Mouse (Mus musculus) kidney, embryonic 16.5 days (tissue): ENCODE measurements around the gene Slc27a3. TPM values are rescaled to one million over a fixed set of nuclear protein-coding genes. Genes with fewer than 3 reads are reported as not detected.

ENCODE experiments used
- ATAC-seq: fragments of 200-750 bp; cut with Nextera tagmentation; 2 replicates; pipeline ENCODE4 v1.8.0; 2017; ENCODE audit warnings: moderate TSS enrichment; ENCODE audit not compliant: low FRiP score, low TSS enrichment
- H3K27ac ChIP-seq: fragments of 300-500 bp; sonication (generic); 2 replicates; pipeline ENCODE4 v1.5.1; 2014; ENCODE audit warnings: low read length
- H3K27me3 ChIP-seq: fragments of 300-500 bp; sonication (generic); 2 replicates; pipeline ENCODE4 v1.6.1; 2014; ENCODE audit warnings: low read length, control low read depth, mixed read lengths; ENCODE audit not compliant: insufficient read depth
- H3K36me3 ChIP-seq: fragments of 300-500 bp; sonication (generic); 2 replicates; pipeline ENCODE4 v1.6.1; 2014; ENCODE audit warnings: low read length, control low read depth, mixed read lengths; ENCODE audit not compliant: insufficient read depth
- H3K4me1 ChIP-seq: fragments of 300-500 bp; sonication (generic); 2 replicates; pipeline ENCODE4 v1.6.1; 2014; ENCODE audit warnings: low read length, control low read depth, mixed read lengths; ENCODE audit not compliant: insufficient read depth
- H3K4me2 ChIP-seq: fragments of 300-500 bp; sonication (generic); replicated peaks from 2 replicates; pipeline ENCODE4 v1.6.1; 2014; ENCODE audit warnings: low read depth, low read length
- H3K4me3 ChIP-seq: fragments of 300-500 bp; sonication (generic); 2 replicates; pipeline ENCODE4 v1.5.1; 2014; ENCODE audit warnings: mild to moderate bottlenecking, low read length
- H3K9ac ChIP-seq: fragments of 300-500 bp; sonication (generic); replicated peaks from 2 replicates; pipeline ENCODE4 v1.6.1; 2014; ENCODE audit warnings: low read length
- H3K9me3 ChIP-seq: fragments of 300-500 bp; sonication (generic); 2 replicates; pipeline ENCODE4 v1.6.1; 2016; ENCODE audit warnings: low read length, control low read depth
- WGBS: fragments of 180-500 bp; shearing (Covaris S2); extraction: QIAGEN DNeasy Blood & Tissue Kit; methylation state at CpG from one replicate; pipeline ENCODE4 v1.1.7; 2014; 5-methylcytosine and 5-hydroxymethylcytosine counted together
- polyA plus RNA-seq: library from polyadenylated mRNA; unstranded; fragments of >200 nt; fragmentation: Nextera tagmentation; extraction: Ambion mirVana; gene quantifications from 2 replicates; pipeline ENCODE4 v1.2.1, GENCODE M21; 2015

The Slc27a3 gene
- polyA plus RNA-seq, 1 experiment from 2014 or later = 18.3 TPM

DNA sequence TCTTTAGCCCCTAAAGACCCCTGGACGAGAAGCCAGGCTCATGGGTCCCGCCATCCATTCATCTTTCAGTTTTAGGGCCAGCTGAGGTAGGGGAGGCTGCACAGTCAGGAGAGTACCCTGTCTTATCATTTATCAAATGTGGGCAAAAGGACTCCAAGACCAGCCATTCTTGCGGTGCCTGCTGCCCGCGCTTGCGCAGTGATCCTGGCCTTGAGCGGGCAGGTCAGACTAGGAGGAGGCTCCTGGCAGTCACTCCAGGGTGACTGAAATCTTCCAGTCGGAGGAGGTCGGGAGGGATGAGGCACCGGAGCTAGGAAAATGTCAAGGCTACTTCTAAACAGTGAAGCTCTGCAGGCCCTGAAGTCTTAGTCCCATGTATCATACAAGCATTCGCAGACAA is 8.0 kb downstream of the Slc27a3 start:
- Histone ChIP-seq H3K27me3 (no peaks in the 10 kb centered on the region), H3K36me3 (0 out of 2 replicates have a peak, but pooled peaks cover 5% of the 10 kb centered on the region), H3K4me3 (no peak overlapping the region), H3K27ac (no peak overlapping the region), H3K4me1 (peaks cover 7% of the 10 kb centered on the region; the same call in 1 of the 2 replicates), H3K4me2 (no peak overlapping the region), H3K9ac (no peak overlapping the region), H3K9me3 (no peaks in the 10 kb centered on the region)
- 69% methylated on average over 11 of the region's 11 CpGs for WGBS
- no peak for ATAC-seq

DNA sequence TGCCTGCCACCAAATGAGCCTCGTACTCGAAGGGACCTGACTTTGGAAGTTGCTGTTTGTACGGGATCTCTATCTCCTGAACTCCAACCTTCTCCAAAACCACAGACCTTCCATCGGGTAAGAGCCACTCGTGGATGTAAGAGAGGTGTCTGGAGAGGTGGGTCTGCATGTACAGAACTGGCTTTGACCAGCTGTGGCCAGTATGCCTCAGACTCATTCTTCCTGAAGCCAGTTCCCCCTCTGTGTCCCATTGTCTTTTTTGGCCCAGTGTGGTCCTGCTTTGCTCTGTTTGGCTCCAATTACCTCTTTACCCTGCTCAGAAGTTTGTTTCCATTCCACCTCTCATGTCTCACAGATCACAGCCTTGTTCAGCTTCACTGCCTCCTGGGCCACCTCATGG is 11.2 kb downstream of the Slc27a3 start:
- Histone ChIP-seq H3K4me3 (no peak overlapping the region), H3K9ac (no peak overlapping the region), H3K36me3 (no peaks in the 10 kb centered on the region), H3K27ac (no peak overlapping the region), H3K27me3 (no peaks in the 10 kb centered on the region), H3K4me2 (no peak overlapping the region), H3K4me1 (0 out of 2 replicates have a peak, but pooled peaks cover 3% of the 10 kb centered on the region), H3K9me3 (no peaks in the 10 kb centered on the region)
- 80% methylated on average over 5 of the region's 5 CpGs for WGBS
- peak; percentile 29; the same call in 1 of the 2 replicates for ATAC-seq

DNA sequence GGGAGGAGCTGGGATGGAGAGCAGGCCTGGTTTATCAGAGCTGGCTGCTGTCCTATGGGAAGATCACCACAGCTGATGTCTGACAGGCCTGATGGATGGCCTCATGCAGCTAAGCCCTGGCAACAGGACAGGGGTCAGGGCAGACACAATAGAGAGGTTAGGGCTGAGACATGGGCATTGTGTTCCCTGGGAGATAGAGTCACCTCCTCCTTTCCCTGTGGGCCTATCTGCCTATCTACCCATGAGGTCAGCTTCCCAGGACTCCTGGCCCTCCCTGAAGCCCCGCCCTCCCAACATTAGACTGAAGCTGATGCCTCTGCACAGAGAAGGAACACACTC is 13.5 kb downstream of the Slc27a3 start:
- Histone ChIP-seq H3K27me3 (no peaks in the 10 kb centered on the region), H3K4me2 (no peak overlapping the region), H3K9ac (no peak overlapping the region), H3K4me1 (0 out of 2 replicates have a peak, but pooled peaks cover 3% of the 10 kb centered on the region), H3K9me3 (no peaks in the 10 kb centered on the region), H3K27ac (no peak overlapping the region), H3K36me3 (no peaks in the 10 kb centered on the region), H3K4me3 (no peak overlapping the region)
- 75% methylated on average over 1 of the region's 1 CpGs for WGBS
- no peak for ATAC-seq

DNA sequence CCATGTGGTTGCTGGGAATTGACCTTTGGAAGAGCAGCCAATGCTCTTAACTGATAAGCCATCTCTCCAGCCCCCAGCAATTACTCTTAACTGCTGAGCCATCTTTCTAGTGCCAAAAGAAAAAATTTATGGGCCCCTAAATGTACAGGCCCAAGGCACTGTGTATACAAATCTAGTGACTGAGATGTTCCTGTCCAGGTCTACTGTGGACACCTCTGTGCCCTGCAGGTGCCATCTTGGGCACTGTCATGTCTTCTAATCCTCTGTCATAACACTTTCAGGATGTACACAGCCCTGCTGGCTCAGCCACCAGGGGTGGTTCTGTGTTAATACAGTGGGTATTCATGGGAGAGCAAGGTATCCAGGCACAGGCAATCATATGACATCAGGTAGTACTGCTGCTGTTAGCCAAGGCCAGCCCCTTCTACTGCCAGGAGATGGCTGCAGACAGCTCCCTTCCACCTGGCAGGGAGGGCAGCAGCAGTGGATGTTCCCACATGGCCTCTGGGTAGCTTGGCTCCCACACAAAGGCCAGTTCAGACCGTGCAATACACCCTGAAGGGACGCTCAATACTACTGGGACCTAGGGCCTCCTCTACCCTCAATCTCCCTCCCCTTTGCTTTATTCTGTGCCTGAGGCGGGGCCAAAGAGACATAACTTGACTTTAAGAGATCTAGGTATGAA is 14.0 kb downstream of the Slc27a3 start:
- Histone ChIP-seq H3K4me3 (no peak overlapping the region), H3K27me3 (no peaks in the 10 kb centered on the region), H3K9ac (no peak overlapping the region), H3K27ac (no peak overlapping the region), H3K9me3 (no peaks in the 10 kb centered on the region), H3K4me2 (no peak overlapping the region), H3K36me3 (no peaks in the 10 kb centered on the region), H3K4me1 (0 out of 2 replicates have a peak, but pooled peaks cover 3% of the 10 kb centered on the region)
- 57% methylated on average over 3 of the region's 3 CpGs for WGBS
- no peak for ATAC-seq

DNA sequence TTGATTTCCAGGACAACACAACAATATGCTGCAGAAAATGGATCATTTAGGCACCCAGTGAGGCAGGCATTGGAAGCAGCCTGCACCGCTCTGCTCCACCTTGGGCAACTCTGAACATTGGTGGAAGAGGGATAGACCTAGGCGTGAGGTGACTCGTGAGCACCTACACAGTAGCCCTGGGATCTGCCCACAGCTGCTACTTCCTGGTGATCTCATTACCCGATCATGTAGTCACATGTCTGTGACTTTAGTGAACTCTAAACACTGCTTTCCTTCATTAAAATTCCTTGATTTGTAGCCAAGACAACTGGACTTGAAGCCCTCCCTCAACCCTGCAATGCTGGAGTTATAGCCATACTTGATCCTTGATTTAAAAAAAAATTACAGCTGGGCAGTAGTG is 15.4 kb downstream of the Slc27a3 start:
- no peak for ATAC-seq
- H3K4me3 ChIP-seq = no peak overlapping the region
- no peaks in the 10 kb centered on the region for H3K27me3 ChIP-seq
- WGBS = 69% methylated on average over 4 of the region's 4 CpGs
- no peak overlapping the region for H3K9ac ChIP-seq
- H3K27ac ChIP-seq = no peak overlapping the region
- H3K4me2 ChIP-seq = no peak overlapping the region
- 0 out of 2 replicates have a peak, but pooled peaks cover 3% of the 10 kb centered on the region for H3K4me1 ChIP-seq
- no peaks in the 10 kb centered on the region for H3K36me3 ChIP-seq
- H3K9me3 ChIP-seq = no peaks in the 10 kb centered on the region

DNA sequence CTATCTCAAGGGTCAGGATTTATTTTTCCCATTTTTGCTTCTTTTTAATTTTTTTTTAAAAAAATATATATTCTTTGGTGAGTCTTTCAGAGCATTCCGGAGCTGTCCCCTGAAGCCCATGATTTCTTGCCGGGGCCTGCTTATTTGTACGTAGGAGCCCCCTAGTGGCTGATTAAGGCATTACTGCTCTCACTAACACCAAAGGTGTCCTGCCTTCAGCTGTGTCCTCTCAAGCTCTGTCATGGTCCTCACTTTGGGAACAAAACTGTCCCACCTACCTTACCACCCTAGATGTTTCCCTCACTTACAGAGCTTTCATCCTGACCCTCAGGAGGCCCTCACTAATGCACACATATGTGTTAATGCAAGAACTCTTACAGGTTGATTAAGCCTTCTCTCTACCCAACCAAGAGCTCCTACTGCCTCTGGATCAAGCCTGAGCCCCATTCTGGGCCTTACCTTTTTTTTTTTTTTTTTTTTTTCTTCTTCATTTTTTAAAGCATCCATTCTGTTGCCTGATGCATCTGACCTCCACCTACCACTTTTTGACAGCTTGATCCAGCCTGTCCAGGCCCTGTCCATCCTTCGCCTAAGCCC is 16.2 kb downstream of the Slc27a3 start:
- Histone ChIP-seq H3K4me2 (no peak overlapping the region), H3K9ac (no peak overlapping the region), H3K9me3 (no peaks in the 10 kb centered on the region), H3K36me3 (no peaks in the 10 kb centered on the region), H3K27ac (no peak overlapping the region), H3K4me1 (0 out of 2 replicates have a peak, but pooled peaks cover 3% of the 10 kb centered on the region), H3K4me3 (no peak overlapping the region), H3K27me3 (no peaks in the 10 kb centered on the region)
- 27% methylated on average over 4 of the region's 4 CpGs for WGBS
- ATAC-seq = peak; percentile 66; the same call in 1 of the 2 replicates

DNA sequence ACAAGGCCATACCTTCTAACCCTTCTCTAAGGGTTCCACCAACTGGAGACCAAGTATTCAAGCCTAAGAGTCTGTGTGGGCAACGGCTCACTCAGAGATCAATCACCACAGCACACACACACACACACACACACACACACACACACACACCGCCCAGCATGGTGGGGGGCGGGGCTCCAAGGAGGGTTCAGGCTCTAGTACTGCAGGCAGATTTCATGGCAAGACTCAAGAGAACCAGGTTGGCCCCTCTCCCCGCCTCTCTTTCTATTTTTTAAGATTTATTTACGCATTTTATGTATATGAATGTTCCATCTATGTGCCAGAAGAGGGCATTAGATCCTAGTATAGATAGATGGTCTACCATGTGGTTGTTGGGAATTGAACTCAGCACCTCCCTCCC is 16.9 kb downstream of the Slc27a3 start:
- Histone ChIP-seq H3K27me3 (no peaks in the 10 kb centered on the region), H3K9ac (no peak overlapping the region), H3K4me3 (no peak overlapping the region), H3K4me2 (no peak overlapping the region), H3K27ac (no peak overlapping the region), H3K4me1 (0 out of 2 replicates have a peak, but pooled peaks cover 3% of the 10 kb centered on the region), H3K36me3 (no peaks in the 10 kb centered on the region), H3K9me3 (no peaks in the 10 kb centered on the region)
- WGBS = 70% methylated on average over 5 of the region's 5 CpGs
- no peak for ATAC-seq

DNA sequence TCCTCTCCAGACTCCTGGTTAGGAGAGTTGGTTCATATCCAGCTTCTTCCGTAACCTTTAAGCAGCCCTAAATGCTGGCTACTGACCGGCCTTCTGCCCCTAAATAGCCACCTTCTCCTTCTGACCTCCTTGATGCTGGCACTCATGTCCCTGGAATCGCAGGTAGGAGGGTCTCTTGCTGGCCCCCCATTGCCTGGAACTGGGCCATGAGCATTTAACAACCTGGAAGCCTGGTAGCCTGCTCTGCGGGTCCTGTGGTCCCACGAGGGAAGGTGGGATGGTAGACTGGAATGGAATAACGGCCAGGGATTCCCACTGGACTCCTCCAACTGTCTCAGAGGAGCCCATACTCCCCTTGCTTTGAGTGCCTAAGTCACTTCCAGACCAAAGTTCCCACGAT is 17.9 kb downstream of the Slc27a3 start:
- Histone ChIP-seq H3K4me3 (no peak overlapping the region), H3K27ac (no peak overlapping the region), H3K27me3 (no peaks in the 10 kb centered on the region), H3K9me3 (no peaks in the 10 kb centered on the region), H3K4me1 (0 out of 2 replicates have a peak, but pooled peaks cover 3% of the 10 kb centered on the region), H3K36me3 (no peaks in the 10 kb centered on the region), H3K9ac (no peak overlapping the region), H3K4me2 (no peak overlapping the region)
- ATAC-seq = no peak
- WGBS = 65% methylated on average over 7 of the region's 7 CpGs

DNA sequence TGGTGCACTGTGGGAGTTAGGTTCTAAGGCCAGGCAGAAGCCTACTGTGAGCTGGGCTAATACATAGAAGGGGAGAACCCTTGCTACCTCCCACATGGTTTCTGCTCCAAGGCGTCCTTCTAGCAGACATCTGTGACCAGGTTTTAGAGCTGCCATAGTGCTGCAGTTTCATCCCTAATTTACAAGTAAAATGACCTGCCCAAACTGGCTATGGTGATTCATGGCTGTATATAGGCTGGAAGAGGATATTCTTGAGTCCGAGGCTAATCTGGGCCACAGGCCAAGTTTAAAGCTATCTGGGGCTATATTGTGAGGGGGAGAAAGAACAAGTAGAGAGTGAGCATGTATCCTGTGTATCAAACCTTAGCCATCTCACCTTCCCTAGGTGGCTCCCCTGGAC is 20.7 kb downstream of the Slc27a3 start:
- Histone ChIP-seq H3K36me3 (no peaks in the 10 kb centered on the region), H3K27ac (no peak overlapping the region), H3K4me1 (no peaks in the 10 kb centered on the region), H3K4me2 (no peak overlapping the region), H3K4me3 (no peak overlapping the region), H3K9me3 (no peaks in the 10 kb centered on the region), H3K27me3 (no peaks in the 10 kb centered on the region), H3K9ac (no peak overlapping the region)
- ATAC-seq = no peak
- WGBS = 33% methylated on average over 2 of the region's 2 CpGs

DNA sequence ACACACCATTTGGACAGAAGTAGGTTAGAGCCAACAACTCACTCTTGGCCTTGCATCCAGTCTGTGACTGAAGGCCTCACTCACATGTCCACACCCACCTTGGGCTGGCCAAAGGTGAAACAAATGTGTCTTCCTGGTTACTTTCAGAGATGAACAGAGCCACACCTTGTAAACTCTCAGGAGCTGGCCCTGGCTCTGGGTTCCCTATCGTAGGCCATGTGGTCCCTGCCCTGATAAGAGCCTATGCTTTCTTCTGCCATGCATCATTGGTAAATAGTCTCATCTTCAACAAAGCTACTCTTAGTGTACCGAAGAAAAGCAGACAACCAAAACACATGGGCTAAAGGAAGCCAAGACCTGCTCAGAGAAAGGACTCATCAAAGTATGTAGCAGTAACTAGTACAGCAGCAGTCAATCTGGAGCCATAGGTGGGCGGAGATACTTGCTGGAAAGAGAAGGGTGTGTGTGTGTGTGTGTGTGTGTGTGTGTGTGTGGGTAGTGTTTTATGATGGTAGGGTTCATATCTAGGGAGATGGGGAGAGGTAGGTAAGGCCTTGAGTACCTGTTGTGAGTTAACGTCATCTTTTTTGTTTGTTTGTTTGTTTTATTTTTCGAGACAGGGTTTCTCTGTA is 22.6 kb downstream of the Slc27a3 start:
- no peaks in the 10 kb centered on the region for H3K4me1 ChIP-seq
- no peaks in the 10 kb centered on the region for H3K9me3 ChIP-seq
- WGBS = 85% methylated on average over 5 of the region's 5 CpGs
- H3K4me2 ChIP-seq = no peak overlapping the region
- H3K4me3 ChIP-seq = no peak overlapping the region
- no peaks in the 10 kb centered on the region for H3K27me3 ChIP-seq
- no peak overlapping the region for H3K9ac ChIP-seq
- 0 out of 2 replicates have a peak, but pooled peaks cover 4% of the 10 kb centered on the region for H3K36me3 ChIP-seq
- H3K27ac ChIP-seq = no peak overlapping the region
- no peak for ATAC-seq
